Mouse (Mus musculus): ENCODE results near the gene Stpg2. TPM values are rescaled to one million over a fixed set of nuclear protein-coding genes. Genes with fewer than 3 reads are reported as not detected.
"Not testable (repeated sequence)": the region's sequence is repeated elsewhere in the genome, so short reads cannot be mapped to it uniquely, and the experiment has no call there.

Stpg2 gene
- polyA plus RNA-seq, 1 experiment from 2014 or later, result 0.09 TPM

DNA sequence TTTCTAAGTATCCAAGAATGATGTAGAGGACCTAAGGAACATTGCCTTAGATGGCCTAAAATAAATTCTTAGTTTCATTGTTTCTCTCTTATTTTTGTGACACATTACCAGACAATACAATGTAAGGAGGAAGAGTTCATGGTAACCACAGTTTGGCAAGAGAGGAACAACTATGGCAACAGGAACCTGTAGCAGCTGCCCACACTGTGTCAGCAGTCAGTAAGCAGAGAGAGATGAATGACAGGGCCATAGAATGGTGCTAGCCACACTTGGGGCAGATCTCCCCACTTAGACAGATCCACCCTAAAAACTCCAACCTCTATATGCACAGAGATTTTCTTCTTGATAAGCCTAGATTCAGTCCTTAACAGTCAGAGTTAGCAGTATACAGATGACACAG is 456.7 kb downstream of the Stpg2 start:
- Histone ChIP-seq H3K4me1 (replicated peaks; ENCODE audit: control insufficient read depth, insufficient read depth, low read length) (no peaks in the 10 kb centered on the region), H3K4me3 (ENCODE audit: low read depth, low read length) (no peak overlapping the region), H3K36me3 (ENCODE audit: control insufficient read depth, insufficient read depth, low read length) (no peaks in the 10 kb centered on the region), H3K27me3 (ENCODE audit: control insufficient read depth, insufficient read depth, low read length) (no peaks in the 10 kb centered on the region), H3K27ac (ENCODE audit: low read depth, low read length) (no peak overlapping the region), H3K9ac (ENCODE audit: low read depth, low read length) (no peak overlapping the region), H3K9me3 (ENCODE audit: control insufficient read depth, low read length) (no peaks in the 10 kb centered on the region), H3K4me2 (replicated peaks; ENCODE audit: low read depth, low read length) (no peak overlapping the region)
- DNase-seq (ENCODE audit: low spot score) (no peak), ATAC-seq (ENCODE audit: low FRiP score) (no peak)

DNA sequence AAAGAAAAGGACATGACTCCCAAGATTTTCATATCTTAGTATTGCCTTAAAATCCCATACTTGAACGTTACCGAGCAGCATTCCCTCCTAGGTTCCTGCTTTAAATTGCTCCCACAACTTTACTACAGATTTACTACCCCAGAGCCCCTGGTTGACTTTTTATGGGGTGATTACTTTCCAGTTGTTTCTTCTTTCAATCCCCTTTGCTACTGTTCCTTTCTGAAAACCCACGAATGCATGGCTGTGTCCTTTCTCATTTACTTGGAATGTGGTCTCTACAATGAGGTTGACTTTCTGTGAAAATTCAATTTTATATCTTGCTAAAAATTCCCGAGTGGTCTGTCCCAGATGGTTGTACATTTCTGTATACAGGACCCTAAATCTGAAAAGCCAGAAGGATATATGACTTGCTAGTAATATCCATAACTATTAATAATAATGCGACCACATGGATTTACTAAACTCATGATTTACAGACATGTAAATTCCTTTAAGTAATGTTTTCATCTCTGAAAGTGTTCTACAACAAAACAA is 458.3 kb downstream of the Stpg2 start:
- DNase-seq (ENCODE audit: low spot score) (no peak), ATAC-seq (ENCODE audit: low FRiP score) (no peak)
- no peak overlapping the region for H3K4me2 ChIP-seq (replicated peaks; ENCODE audit: low read depth, low read length)
- no peak overlapping the region for H3K27ac ChIP-seq (ENCODE audit: low read depth, low read length)
- no peaks in the 10 kb centered on the region for H3K27me3 ChIP-seq (ENCODE audit: control insufficient read depth, insufficient read depth, low read length)
- no peaks in the 10 kb centered on the region for H3K4me1 ChIP-seq (replicated peaks; ENCODE audit: control insufficient read depth, insufficient read depth, low read length)
- H3K4me3 ChIP-seq (ENCODE audit: low read depth, low read length), result no peak overlapping the region
- H3K36me3 ChIP-seq (ENCODE audit: control insufficient read depth, insufficient read depth, low read length), result no peaks in the 10 kb centered on the region
- H3K9me3 ChIP-seq (ENCODE audit: control insufficient read depth, low read length), result no peaks in the 10 kb centered on the region
- H3K9ac ChIP-seq (ENCODE audit: low read depth, low read length), result no peak overlapping the region
- WGBS, result 87% methylated on average over 5 of the region's 5 CpGs

DNA sequence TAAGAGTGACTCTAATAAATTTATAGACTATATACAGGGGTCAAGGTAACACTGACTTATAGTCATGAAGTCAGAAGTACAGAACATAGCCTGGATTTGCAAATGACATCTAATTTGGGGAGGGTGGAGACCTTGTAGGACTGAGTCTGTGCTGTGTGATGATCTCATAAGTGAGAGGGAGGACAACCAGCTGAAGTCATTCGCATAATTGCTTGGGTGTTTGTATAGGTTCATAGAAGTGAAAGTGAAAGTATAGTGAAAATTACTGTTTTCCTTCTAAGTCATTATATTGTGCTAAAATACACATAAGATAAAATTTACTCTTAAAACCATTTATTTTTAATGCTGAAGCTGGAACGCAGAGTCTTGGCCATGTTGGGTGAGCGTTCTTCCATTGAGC is 459.6 kb downstream of the Stpg2 start:
- Histone ChIP-seq H3K4me3 (ENCODE audit: low read depth, low read length) (no peak overlapping the region), H3K9me3 (ENCODE audit: control insufficient read depth, low read length) (no peaks in the 10 kb centered on the region), H3K9ac (ENCODE audit: low read depth, low read length) (no peak overlapping the region), H3K36me3 (ENCODE audit: control insufficient read depth, insufficient read depth, low read length) (no peaks in the 10 kb centered on the region), H3K4me2 (replicated peaks; ENCODE audit: low read depth, low read length) (no peak overlapping the region), H3K4me1 (replicated peaks; ENCODE audit: control insufficient read depth, insufficient read depth, low read length) (no peaks in the 10 kb centered on the region), H3K27me3 (ENCODE audit: control insufficient read depth, insufficient read depth, low read length) (no peaks in the 10 kb centered on the region), H3K27ac (ENCODE audit: low read depth, low read length) (no peak overlapping the region)
- 94% methylated on average over 3 of the region's 3 CpGs for WGBS
- DNase-seq (ENCODE audit: low spot score), result no peak
- ATAC-seq (ENCODE audit: low FRiP score), result no peak

DNA sequence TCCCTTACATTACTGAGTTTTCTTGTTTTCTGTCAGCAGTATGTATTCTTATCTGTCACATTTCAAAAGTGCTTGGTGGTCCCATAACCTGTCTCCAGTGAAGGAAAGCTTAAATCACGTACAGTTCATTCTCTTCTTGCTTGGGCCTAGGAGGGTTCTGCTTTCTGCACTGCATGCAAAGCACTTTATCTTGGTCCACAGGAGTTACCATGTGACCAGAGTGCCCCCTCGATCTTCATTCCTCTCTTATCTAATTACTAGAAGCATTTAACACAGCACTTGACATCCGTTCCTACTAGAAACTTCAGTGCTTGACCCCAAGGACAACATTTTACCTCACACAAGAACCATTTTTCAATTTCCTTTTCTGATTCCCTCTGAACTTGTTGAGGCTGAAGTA is 470.7 kb downstream of the Stpg2 start:
- Histone ChIP-seq H3K4me2 (replicated peaks; ENCODE audit: low read depth, low read length) (no peak overlapping the region), H3K27ac (ENCODE audit: low read depth, low read length) (no peak overlapping the region), H3K36me3 (ENCODE audit: control insufficient read depth, insufficient read depth, low read length) (no peaks in the 10 kb centered on the region), H3K9ac (ENCODE audit: low read depth, low read length) (no peak overlapping the region), H3K27me3 (ENCODE audit: control insufficient read depth, insufficient read depth, low read length) (no peaks in the 10 kb centered on the region), H3K4me1 (replicated peaks; ENCODE audit: control insufficient read depth, insufficient read depth, low read length) (no peaks in the 10 kb centered on the region), H3K9me3 (ENCODE audit: control insufficient read depth, low read length) (no peaks in the 10 kb centered on the region), H3K4me3 (ENCODE audit: low read depth, low read length) (no peak overlapping the region)
- WGBS, result 83% methylated on average over 3 of the region's 3 CpGs
- DNase-seq (ENCODE audit: low spot score) (no peak), ATAC-seq (ENCODE audit: low FRiP score) (no peak)

DNA sequence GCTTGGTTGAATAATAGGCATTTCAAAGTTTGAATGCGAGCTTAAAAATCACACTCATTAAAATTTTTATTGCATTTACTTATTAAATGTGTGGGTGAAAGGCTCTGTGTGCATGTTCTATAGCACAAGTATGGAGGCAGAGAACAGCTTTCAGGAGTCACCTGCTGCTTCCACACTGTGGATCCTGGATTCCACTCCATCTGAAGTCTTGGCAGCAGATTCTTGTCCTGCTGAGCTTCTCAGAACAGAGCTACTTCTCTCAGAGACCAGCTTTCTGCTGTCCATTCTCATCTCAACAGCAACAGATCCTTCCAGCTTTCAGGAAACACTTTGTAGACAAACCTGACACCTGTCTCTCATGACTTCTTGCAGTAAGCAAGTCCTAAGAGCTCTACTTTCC is 471.2 kb downstream of the Stpg2 start:
- H3K36me3 ChIP-seq (ENCODE audit: control insufficient read depth, insufficient read depth, low read length), result no peaks in the 10 kb centered on the region
- no peak overlapping the region for H3K9ac ChIP-seq (ENCODE audit: low read depth, low read length)
- DNase-seq (ENCODE audit: low spot score), result no peak
- H3K9me3 ChIP-seq (ENCODE audit: control insufficient read depth, low read length), result no peaks in the 10 kb centered on the region
- ATAC-seq (ENCODE audit: low FRiP score), result no peak
- H3K27ac ChIP-seq (ENCODE audit: low read depth, low read length), result no peak overlapping the region
- H3K4me2 ChIP-seq (replicated peaks; ENCODE audit: low read depth, low read length), result no peak overlapping the region
- H3K4me1 ChIP-seq (replicated peaks; ENCODE audit: control insufficient read depth, insufficient read depth, low read length), result no peaks in the 10 kb centered on the region
- H3K27me3 ChIP-seq (ENCODE audit: control insufficient read depth, insufficient read depth, low read length), result no peaks in the 10 kb centered on the region
- no peak overlapping the region for H3K4me3 ChIP-seq (ENCODE audit: low read depth, low read length)
- 89% methylated on average over 1 of the region's 1 CpGs for WGBS

DNA sequence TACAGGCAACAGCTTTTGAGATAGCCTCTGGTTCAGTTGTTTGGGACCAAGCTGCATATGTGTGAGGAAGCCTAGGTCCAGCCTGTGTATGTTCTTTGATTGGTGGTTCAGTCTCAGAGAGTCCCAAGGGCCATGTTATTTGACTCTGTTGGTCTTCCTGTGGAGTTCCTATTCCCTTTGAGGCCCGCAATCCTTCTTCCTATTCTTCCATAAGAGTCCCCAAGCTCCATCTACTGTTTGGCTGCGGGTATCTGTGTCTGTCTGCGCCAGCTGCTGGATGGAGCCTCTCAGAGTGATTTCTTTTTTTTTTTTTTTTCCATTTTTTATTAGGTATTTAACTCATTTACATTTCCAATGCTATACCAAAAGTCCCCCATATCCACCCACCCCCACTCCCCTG is 498.7 kb downstream of the Stpg2 start:
- not testable (repeated sequence) for H3K4me1 ChIP-seq (replicated peaks; ENCODE audit: control insufficient read depth, insufficient read depth, low read length); H3K9me3 ChIP-seq (ENCODE audit: control insufficient read depth, low read length); H3K36me3 ChIP-seq (ENCODE audit: control insufficient read depth, insufficient read depth, low read length); DNase-seq (ENCODE audit: low spot score); H3K9ac ChIP-seq (ENCODE audit: low read depth, low read length); ATAC-seq (ENCODE audit: low FRiP score); H3K4me2 ChIP-seq (replicated peaks; ENCODE audit: low read depth, low read length); H3K27me3 ChIP-seq (ENCODE audit: control insufficient read depth, insufficient read depth, low read length); H3K4me3 ChIP-seq (ENCODE audit: low read depth, low read length); H3K27ac ChIP-seq (ENCODE audit: low read depth, low read length)
- WGBS, result 89% methylated on average over 3 of the region's 3 CpGs

DNA sequence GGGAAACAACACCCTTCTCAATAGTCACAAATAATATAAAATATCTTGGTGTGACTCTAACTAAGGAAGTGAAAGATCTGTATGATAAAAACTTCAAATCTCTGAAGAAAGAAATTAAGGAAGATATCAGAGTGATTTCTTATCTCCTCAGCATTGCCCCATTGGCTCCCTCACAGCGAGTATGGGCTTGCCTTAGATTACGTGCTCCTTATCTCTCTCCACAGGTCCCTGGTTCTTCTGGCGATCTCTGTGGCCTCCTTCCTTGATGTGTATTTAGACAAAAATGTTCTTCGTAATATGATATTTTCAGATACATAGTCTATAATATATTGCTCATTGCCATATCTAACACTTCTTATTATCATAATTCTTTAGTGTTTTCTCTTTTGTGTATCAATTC is 501.9 kb downstream of the Stpg2 start:
- H3K4me2 ChIP-seq (replicated peaks; ENCODE audit: low read depth, low read length); H3K27me3 ChIP-seq (ENCODE audit: control insufficient read depth, insufficient read depth, low read length); H3K9ac ChIP-seq (ENCODE audit: low read depth, low read length); H3K9me3 ChIP-seq (ENCODE audit: control insufficient read depth, low read length); ATAC-seq (ENCODE audit: low FRiP score); H3K4me1 ChIP-seq (replicated peaks; ENCODE audit: control insufficient read depth, insufficient read depth, low read length); DNase-seq (ENCODE audit: low spot score); H3K4me3 ChIP-seq (ENCODE audit: low read depth, low read length); H3K27ac ChIP-seq (ENCODE audit: low read depth, low read length); H3K36me3 ChIP-seq (ENCODE audit: control insufficient read depth, insufficient read depth, low read length): not testable (repeated sequence)
- 97% methylated on average over 4 of the region's 4 CpGs for WGBS

DNA sequence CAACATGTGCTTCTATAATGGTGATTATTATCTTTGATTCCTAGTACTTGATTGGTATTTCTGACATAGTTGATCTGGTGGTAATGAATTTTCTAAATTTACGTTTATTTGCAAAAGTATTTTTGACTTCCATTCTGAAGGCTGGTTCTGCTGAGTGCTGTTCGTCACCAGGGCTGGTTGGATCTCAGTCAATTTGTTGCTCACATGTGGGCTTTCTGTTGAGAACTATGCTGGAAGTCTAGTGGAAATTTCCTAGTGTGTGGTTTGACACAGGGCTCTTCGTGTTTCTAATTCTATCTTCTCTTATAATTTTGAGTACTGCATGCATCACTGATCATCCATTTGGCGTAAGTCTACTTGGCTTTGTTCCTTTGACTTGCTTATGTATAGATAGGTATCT is 504.3 kb downstream of the Stpg2 start:
- H3K27ac ChIP-seq (ENCODE audit: low read depth, low read length), result no peak overlapping the region
- no peaks in the 10 kb centered on the region for H3K36me3 ChIP-seq (ENCODE audit: control insufficient read depth, insufficient read depth, low read length)
- 86% methylated on average over 4 of the region's 4 CpGs for WGBS
- no peak overlapping the region for H3K9ac ChIP-seq (ENCODE audit: low read depth, low read length)
- no peak overlapping the region for H3K4me2 ChIP-seq (replicated peaks; ENCODE audit: low read depth, low read length)
- H3K9me3 ChIP-seq (ENCODE audit: control insufficient read depth, low read length), result no peaks in the 10 kb centered on the region
- no peak for DNase-seq (ENCODE audit: low spot score)
- no peaks in the 10 kb centered on the region for H3K4me1 ChIP-seq (replicated peaks; ENCODE audit: control insufficient read depth, insufficient read depth, low read length)
- ATAC-seq (ENCODE audit: low FRiP score), result no peak
- H3K27me3 ChIP-seq (ENCODE audit: control insufficient read depth, insufficient read depth, low read length), result no peaks in the 10 kb centered on the region
- no peak overlapping the region for H3K4me3 ChIP-seq (ENCODE audit: low read depth, low read length)

DNA sequence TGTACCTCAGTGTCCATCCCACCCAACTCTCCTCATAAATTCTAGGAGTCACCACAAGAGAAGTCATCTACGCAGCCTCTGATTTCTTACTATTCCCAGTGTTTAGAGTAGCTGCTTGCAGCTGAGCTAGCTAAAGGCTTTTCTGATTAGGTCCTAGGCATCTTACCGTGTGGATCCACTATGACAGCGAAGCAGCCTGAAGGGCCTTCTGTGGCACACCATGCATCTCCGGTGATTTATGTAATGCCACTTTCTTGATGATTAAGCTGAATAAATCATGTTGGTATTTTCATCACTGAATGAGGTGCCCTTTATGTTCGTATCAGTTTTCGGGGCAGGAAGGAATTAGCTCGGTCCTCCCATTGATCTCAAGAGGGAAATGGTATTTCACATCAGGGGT is 523.3 kb downstream of the Stpg2 start:
- 88% methylated on average over 7 of the region's 7 CpGs for WGBS
- H3K9ac ChIP-seq (ENCODE audit: low read depth, low read length), result no peak overlapping the region
- no peaks in the 10 kb centered on the region for H3K9me3 ChIP-seq (ENCODE audit: control insufficient read depth, low read length)
- ATAC-seq (ENCODE audit: low FRiP score) (no peak), DNase-seq (ENCODE audit: low spot score) (no peak)
- H3K27ac ChIP-seq (ENCODE audit: low read depth, low read length), result no peak overlapping the region
- H3K27me3 ChIP-seq (ENCODE audit: control insufficient read depth, insufficient read depth, low read length), result no peaks in the 10 kb centered on the region
- no peaks in the 10 kb centered on the region for H3K36me3 ChIP-seq (ENCODE audit: control insufficient read depth, insufficient read depth, low read length)
- no peak overlapping the region for H3K4me2 ChIP-seq (replicated peaks; ENCODE audit: low read depth, low read length)
- H3K4me3 ChIP-seq (ENCODE audit: low read depth, low read length), result no peak overlapping the region
- H3K4me1 ChIP-seq (replicated peaks; ENCODE audit: control insufficient read depth, insufficient read depth, low read length), result no peaks in the 10 kb centered on the region

Data from hindbrain, embryonic 11.5 days (tissue).